Mouse (Mus musculus) urinary bladder, postnatal 10 days (tissue): ENCODE measurements around the gene Gm3015.
"Not testable (repeated sequence)": the region's sequence is repeated elsewhere in the genome, so short reads cannot be mapped to it uniquely, and the experiment has no call there.

ENCODE experiments used
- DNase-seq: peaks from one replicate; pipeline ENCODE4 v3.0.0; 2022; ENCODE audit warnings: low spot score

The Gm3015 gene

GRCm38 (mm10) chr14:42768721-42769120, at the start of gene Gm3015:
Gene Gm3015, minus strand, starts transcription at chr14:42768821.
- DNase-seq: not testable (repeated sequence)

GRCm38 (mm10) chr14:42797887-42798286, 29.3 kb upstream of the Gm3015 start, which contains the start of gene Gm10377:
Gene Gm10377, minus strand, starts transcription at chr14:42797987.
- DNase-seq: not testable (repeated sequence)
